Mouse (Mus musculus): ENCODE measurements around the gene Arhgap8. TPM values are rescaled to one million over a fixed set of nuclear protein-coding genes. Genes with fewer than 3 reads are reported as not detected.
"Not testable (repeated sequence)": the region's sequence is repeated elsewhere in the genome, so short reads cannot be mapped to it uniquely, and the experiment has no call there.

Arhgap8 gene
- total RNA-seq, 2 experiments from 2014 or later: 0.53 to 1.3 TPM

GRCm38 (mm10) chr15:84731676-84732424 is 12.0 kb downstream of the Arhgap8 start:
- no peak for DNase-seq (ENCODE audit: low spot score in 2 of 2)

- DNase-seq (ENCODE audit: low spot score in 2 of 2): no peak
These were observed 12.5 kb downstream of the Arhgap8 start for GRCm38 (mm10) chr15:84732425-84732749.

- DNase-seq (ENCODE audit: low spot score in 2 of 2): no peak
These were observed 16.6 kb downstream of the Arhgap8 start for GRCm38 (mm10) chr15:84736346-84736993.

GRCm38 (mm10) chr15:84736994-84737346 is 17.1 kb downstream of the Arhgap8 start:
- DNase-seq (ENCODE audit: low spot score in 2 of 2): no peak

GRCm38 (mm10) chr15:84738246-84738645 is 18.4 kb downstream of the Arhgap8 start:
- no peak for DNase-seq (ENCODE audit: low spot score in 2 of 2)

GRCm38 (mm10) chr15:84741573-84741972 is 21.7 kb downstream of the Arhgap8 start:
- no peak for DNase-seq (ENCODE audit: low spot score in 2 of 2)

GRCm38 (mm10) chr15:84743347-84743746 is 23.5 kb downstream of the Arhgap8 start:
- no peak for DNase-seq (ENCODE audit: low spot score in 2 of 2)

- no peak for DNase-seq (ENCODE audit: low spot score in 2 of 2)
These were observed 24.5 kb downstream of the Arhgap8 start for GRCm38 (mm10) chr15:84744308-84744707.

GRCm38 (mm10) chr15:84745831-84746230 is 26.0 kb downstream of the Arhgap8 start:
- DNase-seq (ENCODE audit: low spot score in 2 of 2): no peak

- peak; percentile 66 to 78 for DNase-seq (ENCODE audit: low spot score in 2 of 2)
These were observed 35.1 kb downstream of the Arhgap8 start for GRCm38 (mm10) chr15:84754987-84755386.

GRCm38 (mm10) chr15:84756426-84756825 is 36.6 kb downstream of the Arhgap8 start:
- DNase-seq (ENCODE audit: low spot score in 2 of 2): no peak

GRCm38 (mm10) chr15:84758493-84758892 is 38.6 kb downstream of the Arhgap8 start:
- peak; percentile 40 to 42 for DNase-seq (ENCODE audit: low spot score in 2 of 2)

GRCm38 (mm10) chr15:84762712-84763422 is 43.0 kb downstream of the Arhgap8 start:
- no peak for DNase-seq (ENCODE audit: low spot score in 2 of 2)

GRCm38 (mm10) chr15:84763423-84763812 is 43.6 kb downstream of the Arhgap8 start:
- no peak for DNase-seq (ENCODE audit: low spot score in 2 of 2)

- no peak for DNase-seq (ENCODE audit: low spot score in 2 of 2)
These were observed 46.8 kb downstream of the Arhgap8 start for GRCm38 (mm10) chr15:84766621-84767020.

- DNase-seq (ENCODE audit: low spot score in 2 of 2): not testable (repeated sequence)
These were observed 48.7 kb downstream of the Arhgap8 start for GRCm38 (mm10) chr15:84768531-84768930.

GRCm38 (mm10) chr15:84769641-84770341 is 49.9 kb downstream of the Arhgap8 start:
- no peak for DNase-seq (ENCODE audit: low spot score in 2 of 2)

- peak in 1 of 2 experiments; percentile 35 for DNase-seq (ENCODE audit: low spot score in 2 of 2)
These were observed 52.6 kb downstream of the Arhgap8 start for GRCm38 (mm10) chr15:84772191-84773111.

GRCm38 (mm10) chr15:84775421-84776174 is 55.7 kb downstream of the Arhgap8 start:
- no peak for DNase-seq (ENCODE audit: low spot score in 2 of 2)

- DNase-seq (ENCODE audit: low spot score in 2 of 2): no peak
These were observed 58.7 kb downstream of the Arhgap8 start for GRCm38 (mm10) chr15:84778587-84778986.
